Mouse (Mus musculus): ENCODE data around the gene Homer1. TPM values are rescaled to one million over a fixed set of nuclear protein-coding genes. Genes with fewer than 3 reads are reported as not detected.

The Homer1 gene
- total RNA-seq, 2 experiments from 2014 or later = 10.6 to 10.7 TPM

GRCm38 (mm10) chr13:93335337-93335736 lies 35.9 kb downstream of the Homer1 start:
- ATAC-seq (replicated peaks; ENCODE audit: poor library complexity) = peak; percentile 93

DNA sequence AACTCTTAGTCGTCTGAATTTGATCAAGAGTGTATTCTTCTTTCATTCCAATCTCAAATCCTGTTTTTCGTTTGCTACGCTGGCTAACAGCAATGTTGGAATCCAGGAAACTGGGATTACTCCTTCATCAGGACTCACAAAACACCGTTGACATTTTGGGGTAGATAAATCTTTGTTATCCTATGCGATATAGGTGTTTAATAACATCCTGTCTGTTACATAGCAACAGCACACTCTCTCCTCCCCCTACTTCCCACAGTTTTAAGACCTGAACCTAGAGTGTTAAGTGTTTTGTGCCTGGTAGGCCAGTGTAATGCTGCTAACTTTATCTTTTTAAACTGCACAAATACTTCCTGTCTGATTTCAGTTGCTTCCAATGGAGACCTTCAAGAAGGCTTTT lies 39.0 kb downstream of the Homer1 start:
- ATAC-seq (replicated peaks; ENCODE audit: poor library complexity) = no peak

- peak; percentile 87 for ATAC-seq (replicated peaks; ENCODE audit: poor library complexity)
These were observed 41.3 kb downstream of the Homer1 start for GRCm38 (mm10) chr13:93340555-93341278.

DNA sequence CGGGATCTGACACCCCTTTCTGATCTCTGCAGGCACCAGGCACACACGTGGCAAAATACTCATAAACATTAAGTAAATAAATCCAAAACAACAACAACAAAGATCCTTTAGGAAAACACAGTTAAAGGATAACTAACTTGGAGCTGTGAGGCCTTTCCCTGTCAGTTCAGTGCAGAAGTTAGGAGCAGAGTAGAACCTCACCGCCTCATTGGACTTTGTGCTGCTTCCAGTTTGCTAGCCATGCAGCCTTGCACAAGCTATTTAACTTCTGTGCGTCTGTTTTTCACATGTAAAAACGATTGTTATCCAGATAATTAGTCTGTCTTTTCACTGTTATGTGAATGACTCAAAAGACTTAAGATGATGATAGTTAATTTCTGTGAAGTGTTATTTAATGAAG lies 43.2 kb downstream of the Homer1 start:
- ATAC-seq (replicated peaks; ENCODE audit: poor library complexity) = no peak

GRCm38 (mm10) chr13:93344395-93344794 lies 45.0 kb downstream of the Homer1 start:
- no peak for ATAC-seq (replicated peaks; ENCODE audit: poor library complexity)

GRCm38 (mm10) chr13:93345854-93346253 lies 46.4 kb downstream of the Homer1 start:
- peak; percentile 59 for ATAC-seq (replicated peaks; ENCODE audit: poor library complexity)

GRCm38 (mm10) chr13:93352030-93352429 lies 52.6 kb downstream of the Homer1 start:
- ATAC-seq (replicated peaks; ENCODE audit: poor library complexity) = no peak

GRCm38 (mm10) chr13:93354420-93355278 lies 55.2 kb downstream of the Homer1 start:
- peak; percentile 74 for ATAC-seq (replicated peaks; ENCODE audit: poor library complexity)

DNA sequence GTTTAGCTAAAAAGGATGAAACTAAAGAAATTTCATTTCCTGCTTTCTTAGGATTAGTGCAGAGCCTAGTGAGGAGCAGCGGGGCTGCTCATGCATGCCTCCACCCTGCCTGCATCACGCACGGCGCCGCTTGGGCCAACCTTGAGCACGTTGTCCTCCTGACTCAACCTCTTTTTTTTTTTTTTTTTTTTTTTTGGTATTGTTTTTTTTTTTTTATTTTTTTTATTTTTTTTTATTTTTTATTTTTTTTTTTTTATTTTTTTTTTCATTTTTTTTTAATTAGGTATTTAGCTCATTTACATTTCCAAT lies 55.8 kb downstream of the Homer1 start:
- ATAC-seq (replicated peaks; ENCODE audit: poor library complexity) = peak; percentile 93

DNA sequence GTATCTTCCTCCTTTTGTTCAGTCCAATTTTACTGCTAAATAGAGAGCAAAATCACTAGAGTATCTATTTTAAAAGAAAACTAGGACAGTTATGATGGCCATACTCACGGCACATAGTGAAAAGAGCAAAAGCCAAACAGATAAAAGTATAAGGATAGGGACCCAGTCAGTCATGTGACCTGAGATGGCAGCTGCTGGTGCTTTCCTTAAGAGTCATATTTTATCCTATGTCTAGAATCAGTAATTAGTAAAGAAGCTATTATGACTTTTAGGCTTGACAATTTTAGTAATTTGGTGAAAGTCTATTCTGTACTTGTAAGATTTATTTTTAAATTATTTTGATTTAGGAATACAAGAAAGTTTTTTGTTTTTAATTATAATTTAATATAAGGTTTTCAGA lies 59.1 kb downstream of the Homer1 start:
- ATAC-seq (replicated peaks; ENCODE audit: poor library complexity) = no peak

DNA sequence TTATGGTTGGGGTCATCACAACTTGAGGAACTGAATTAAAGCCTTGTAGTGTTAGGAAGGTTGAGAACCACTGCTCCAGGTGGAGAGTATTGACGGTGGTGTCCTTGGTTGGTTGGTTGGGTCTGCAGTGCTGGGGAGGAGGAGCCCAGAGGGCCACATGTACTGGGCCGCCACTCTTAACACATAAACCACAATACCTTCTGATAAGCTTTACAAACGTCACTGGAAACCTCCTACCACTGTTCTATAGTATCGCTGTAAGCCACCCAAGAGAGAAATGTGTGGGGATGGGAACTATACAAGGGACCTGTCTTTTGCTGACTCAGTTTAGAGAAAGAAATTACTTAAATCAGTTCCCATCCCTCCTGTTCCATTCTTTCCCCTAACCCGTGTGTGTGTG lies 68.1 kb downstream of the Homer1 start:
- 0 out of 2 replicates have a peak, but pooled peaks have one; percentile 31 for ATAC-seq (replicated peaks; ENCODE audit: poor library complexity)

GRCm38 (mm10) chr13:93368812-93369584 lies 69.6 kb downstream of the Homer1 start:
- no peak for ATAC-seq (replicated peaks; ENCODE audit: poor library complexity)

DNA sequence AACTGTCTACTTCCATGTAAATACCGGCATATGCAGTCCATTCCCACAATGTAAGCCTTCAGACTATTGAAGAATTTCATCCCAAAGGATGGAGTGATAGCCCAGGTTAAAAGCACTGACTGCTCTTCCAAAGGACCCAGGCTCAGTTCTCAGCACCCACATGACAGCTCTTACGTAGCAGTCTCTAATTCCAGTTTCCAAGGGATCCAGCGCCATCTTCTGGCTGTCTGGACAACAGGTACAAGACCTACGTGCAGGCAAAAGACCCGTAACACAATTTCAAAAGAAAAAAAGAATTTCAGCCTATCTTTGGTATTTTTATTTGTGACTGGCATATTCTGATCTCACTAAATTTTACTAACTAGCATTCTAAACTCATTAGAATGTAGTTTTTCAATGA lies 75.0 kb downstream of the Homer1 start:
- no peak for ATAC-seq (replicated peaks; ENCODE audit: poor library complexity)

GRCm38 (mm10) chr13:93378493-93378892 lies 79.1 kb downstream of the Homer1 start:
- no peak for ATAC-seq (replicated peaks; ENCODE audit: poor library complexity)

- ATAC-seq (replicated peaks; ENCODE audit: poor library complexity) = peak; percentile 47
These were observed 81.1 kb downstream of the Homer1 start for GRCm38 (mm10) chr13:93380399-93381063.

DNA sequence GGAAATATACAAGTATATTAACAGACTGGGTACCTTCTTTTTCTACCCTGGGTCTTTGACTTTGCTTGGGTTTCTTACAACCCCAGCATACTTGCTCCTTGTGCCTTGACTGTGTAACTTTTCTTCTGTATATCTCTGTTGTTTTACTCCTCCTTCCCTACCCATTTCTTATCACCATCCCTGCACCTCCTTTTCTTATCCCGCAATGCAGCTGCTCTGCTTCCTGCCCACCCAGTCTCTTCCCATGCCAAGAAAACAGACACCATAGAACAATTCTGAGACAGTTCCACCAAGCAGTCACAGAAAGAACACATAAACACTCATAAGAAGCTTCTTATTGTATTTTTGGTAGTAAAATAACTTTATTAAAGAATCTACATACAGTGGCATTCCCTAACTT lies 81.9 kb downstream of the Homer1 start:
- ATAC-seq (replicated peaks; ENCODE audit: poor library complexity) = peak; percentile 94

DNA sequence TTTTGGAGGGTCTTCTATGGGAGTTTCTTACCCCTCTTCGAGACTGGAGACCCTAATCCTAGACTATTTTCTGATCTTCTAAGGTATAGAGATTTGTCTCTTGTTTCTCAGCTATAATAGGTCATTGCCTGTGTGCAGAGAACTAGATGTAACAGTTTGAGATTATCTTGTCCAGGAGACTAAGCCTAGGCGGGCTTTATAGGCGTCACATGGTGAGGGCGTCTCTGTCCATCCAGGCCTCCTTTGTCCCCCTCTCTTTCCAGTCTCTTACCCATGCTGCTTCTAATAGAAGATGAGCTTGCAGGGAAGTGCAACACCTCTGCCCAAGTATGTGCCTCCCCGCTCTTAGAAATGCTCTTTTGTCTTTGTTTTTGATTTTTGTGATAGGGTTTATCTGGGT lies 83.7 kb downstream of the Homer1 start:
- no peak for ATAC-seq (replicated peaks; ENCODE audit: poor library complexity)

DNA sequence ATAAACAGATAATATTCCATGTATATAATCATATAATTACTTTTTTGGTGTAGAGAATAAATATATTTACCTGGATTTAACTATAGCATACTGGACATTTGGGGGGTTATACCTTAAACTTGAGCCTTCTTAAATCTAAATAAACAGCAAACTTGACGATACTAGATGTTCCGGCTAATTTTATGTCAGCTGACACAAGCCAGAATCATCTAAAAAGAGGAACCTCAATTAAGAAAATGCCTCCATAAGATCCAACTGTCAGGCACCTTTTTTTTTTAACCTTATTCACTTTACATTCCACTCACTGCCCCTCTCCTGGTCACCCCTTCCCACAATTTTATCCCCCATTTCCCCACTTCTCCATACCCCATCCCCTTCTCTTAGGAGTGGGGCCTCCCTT lies 84.2 kb downstream of the Homer1 start:
- no peak for ATAC-seq (replicated peaks; ENCODE audit: poor library complexity)

- no peak for ATAC-seq (replicated peaks; ENCODE audit: poor library complexity)
These were observed 85.0 kb downstream of the Homer1 start for GRCm38 (mm10) chr13:93384481-93384880.

- no peak for ATAC-seq (replicated peaks; ENCODE audit: poor library complexity)
These were observed 85.7 kb downstream of the Homer1 start for GRCm38 (mm10) chr13:93385147-93385546.

DNA sequence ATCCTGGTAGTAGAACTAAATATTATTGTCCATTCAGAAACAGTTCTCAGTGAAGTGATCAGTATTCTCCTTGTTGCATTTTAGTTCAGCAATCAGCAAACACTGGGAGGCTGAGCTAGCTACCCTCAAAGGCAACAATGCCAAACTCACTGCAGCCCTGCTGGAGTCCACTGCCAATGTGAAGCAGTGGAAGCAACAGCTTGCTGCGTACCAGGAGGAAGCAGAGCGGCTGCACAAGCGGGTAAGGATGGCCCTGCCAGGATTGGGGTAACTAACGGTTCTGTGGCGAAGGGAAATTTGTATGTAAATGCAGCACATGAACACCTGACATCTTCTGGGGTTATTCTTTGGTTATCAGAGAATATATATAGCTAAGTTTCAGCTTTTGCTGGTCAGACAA lies 88.0 kb downstream of the Homer1 start:
- ATAC-seq (replicated peaks; ENCODE audit: poor library complexity) = no peak
